Mouse (Mus musculus): Measurements from ENCODE around the gene Pou6f1.

GRCm38 (mm10) chr15:100637661-100638060 lies 37.9 kb upstream of the Pou6f1 start:
- TF ChIP-seq GATA1 (IDR thresholded peaks at IDR 0.05; ENCODE audit: low read length) (no peak), TAL1 (IDR thresholded peaks at IDR 0.05; ENCODE audit: low read length) (no peak)
